Mouse (Mus musculus): ENCODE measurements at regions not wholly inside any gene's neighbourhood (a gene's known extent, or its start where the extent isn't known, plus 50 kb on each side); places are given as distances from the start of the nearest gene placed in this dataset.

DNA sequence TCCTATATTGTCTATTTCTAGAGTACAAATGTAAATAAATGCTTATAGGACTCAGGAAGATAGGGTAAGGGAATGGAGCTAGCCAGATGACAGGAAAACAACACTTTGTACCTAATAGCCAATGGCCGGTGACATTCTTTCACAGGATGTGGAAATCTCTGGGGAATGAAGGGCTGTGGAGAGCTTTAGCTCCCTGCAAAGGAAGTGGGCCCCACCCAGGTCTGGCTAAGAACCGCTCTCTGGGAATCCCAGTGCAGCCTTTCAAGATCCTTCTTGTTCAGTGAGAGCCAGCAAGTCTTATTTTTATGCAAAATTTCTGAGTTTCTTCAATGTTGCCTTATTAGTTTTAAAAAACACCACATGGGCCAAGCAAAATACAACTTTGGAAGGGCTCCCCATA is 54.7 kb upstream of the Pappa2 start:
- no peak for DNase-seq

DNA sequence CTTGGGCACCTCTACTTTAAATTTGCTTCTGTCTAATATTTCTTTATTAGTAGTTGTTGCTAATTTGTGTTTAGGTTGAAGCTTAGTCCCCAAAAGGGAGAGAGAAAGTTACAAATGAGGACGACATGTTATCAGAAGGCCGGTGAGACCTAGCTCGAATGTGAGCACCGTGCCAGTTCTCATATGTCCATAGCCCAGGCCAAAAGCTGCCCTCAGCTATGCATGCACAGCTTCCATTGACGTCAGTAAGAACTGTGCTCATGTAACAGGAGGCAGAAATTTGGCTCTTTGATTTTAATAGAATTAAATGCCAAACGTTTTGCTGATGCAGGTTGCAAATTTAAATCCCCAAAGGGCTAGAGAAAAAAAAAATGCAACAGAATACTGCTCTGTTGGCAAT is 56.1 kb upstream of the Pappa2 start:
- DNase-seq: no peak

DNA sequence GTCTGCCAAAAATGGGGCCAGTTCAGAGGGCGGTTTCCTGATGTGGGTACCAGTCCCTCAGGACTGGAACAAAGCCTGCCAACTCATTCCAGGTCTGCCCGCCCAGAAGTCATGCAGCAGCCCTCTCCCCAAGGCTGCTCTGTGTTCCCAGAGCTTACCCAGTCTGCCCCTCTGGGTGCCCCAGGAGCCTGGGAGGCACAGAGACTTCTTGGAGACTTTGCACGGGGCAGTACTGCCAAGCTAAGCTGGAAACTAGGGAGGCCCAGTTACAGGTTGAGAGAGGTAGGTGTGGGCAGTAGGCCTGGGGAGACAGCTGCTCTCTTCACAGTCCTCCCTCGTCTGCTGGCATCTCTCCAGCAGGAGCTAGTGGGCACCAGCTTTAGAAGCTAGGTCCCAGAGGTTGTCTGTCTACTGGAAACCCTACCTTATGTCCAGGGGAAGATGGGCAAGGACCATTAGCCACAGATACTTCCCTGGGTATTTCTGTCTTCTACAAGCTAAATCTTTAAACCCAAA is 65.6 kb upstream of the Pappa2 start:
- DNase-seq: no peak

DNA sequence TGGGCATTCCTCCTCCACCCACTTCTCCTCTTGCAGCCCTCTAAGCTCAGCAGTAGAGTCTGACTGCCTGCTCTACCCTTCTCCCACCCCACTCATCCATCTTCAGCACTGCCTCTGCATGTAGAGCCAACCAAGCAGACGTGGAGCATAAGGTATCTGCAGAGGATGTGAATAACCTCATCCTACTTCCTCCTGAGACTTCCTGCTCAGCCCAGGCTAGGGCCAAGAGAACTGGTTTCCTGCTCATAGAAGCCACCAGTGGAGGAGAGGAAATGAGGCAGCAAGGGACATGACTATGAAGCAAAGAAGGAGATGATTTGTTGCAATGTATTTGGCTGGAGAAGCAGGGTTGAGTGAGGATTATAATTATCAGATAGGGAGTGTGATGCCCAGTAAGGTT is 84.7 kb upstream of the Pappa2 start:
- no peak for DNase-seq

DNA sequence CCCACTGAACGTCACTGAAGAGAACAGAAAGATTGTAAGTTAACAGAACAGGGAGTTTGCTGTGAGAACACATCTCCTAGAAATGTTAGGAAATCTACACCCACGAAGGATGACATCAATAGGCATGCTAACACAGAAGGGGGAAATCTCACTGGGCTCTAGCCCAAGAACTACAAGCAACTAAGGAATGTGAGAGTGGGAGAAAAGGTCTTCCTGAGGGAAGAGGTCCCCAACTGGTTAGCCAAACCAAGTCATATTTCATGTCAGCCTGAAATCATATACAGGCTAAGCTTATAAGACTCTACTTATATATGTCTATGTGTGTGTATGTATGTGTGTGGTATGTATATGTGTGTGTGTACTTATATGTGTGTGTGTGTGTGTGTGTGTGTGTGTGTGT is 118.9 kb upstream of the Pappa2 start:
- DNase-seq: no peak

DNA sequence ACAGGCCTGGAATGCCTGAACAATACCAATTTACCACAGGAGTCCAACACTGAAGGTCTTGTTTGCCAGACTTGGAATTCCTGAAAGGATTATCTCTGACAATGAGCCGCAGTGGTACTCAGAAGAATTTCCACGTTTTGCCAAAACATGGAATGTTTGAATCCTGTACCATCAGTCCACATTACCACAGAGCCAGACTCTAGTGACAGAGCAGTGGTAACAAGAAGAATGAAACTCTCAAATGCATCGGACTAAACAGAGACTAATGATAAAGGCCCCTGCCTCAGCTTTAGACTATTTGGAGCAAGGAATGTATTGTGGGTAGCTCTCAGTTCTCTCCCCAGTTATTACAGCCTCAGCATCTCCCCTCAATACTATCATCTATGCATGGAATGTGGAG is 109.9 kb upstream of the Cop1 start:
- DNase-seq: no peak

DNA sequence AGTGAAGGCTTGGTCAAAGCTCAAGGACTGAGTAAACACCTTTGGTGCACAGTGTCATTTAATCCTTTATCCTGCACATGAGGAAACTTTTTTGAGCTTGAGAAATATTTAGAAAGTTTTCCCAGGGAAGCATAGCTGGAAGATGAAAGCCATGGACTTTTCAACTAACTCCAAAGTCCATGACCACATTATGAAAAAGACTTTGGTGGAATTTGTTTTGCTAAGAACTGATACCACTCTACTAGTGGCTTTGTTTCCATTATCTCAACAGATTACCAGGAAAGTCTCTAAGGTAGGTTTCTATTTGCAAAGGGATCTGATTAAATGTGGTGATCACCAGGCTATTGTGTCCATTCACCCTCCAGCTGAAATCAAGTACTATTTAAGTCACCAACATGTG is 107.2 kb upstream of the Cop1 start:
- no peak for DNase-seq

DNA sequence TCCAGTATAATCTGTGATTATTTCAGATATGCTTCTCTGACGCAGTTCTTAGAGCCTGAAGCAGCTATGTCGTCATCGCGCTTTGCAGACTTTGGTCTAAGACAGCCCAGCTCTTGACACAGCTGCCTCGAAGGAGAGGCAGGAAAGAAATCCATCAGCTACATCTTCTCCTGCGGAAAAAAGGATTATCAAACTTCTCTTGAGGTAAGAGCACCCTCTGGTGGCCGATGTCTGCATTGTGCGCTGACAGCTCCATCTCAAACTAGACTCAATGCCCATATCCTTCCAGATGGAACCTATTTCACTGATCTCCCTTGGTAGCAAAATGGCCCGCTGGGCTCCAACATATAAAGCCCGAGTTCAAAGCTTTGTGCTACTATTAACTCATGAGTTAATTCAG is 96.8 kb upstream of the Cop1 start:
- peak; percentile 18 for DNase-seq

DNA sequence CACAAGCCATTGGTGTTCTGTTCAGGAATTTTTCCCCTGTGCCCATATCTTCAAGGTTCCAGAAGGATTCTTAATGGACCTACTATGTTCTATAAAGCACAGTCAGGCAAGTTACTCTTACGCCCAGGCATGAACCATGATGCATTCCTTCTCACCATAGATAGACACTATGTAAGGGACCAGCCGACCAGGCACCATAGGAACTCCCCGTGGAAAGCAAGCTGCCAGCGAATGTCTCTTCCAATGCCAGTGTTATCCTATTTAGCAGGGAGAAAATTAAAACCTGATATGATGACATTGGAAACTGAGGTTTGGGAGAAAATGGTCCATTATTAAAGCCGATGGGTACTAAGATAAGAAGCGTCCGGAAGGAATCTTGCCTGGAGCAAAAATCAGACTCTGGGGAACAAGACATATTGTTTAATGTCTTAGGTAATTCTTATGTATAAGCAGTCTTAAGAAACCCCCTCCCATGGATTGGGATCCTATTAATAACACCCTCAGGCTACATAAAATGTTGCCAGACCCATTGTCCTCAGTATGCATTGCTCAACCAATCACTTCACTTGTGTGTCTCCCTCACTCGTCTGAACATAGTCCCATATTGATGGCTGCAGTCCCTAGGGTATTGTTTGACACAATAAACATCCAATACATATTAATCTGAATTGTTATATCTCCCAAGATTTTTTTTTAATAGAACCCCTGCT is 84.2 kb upstream of the Cop1 start:
- DNase-seq: no peak

DNA sequence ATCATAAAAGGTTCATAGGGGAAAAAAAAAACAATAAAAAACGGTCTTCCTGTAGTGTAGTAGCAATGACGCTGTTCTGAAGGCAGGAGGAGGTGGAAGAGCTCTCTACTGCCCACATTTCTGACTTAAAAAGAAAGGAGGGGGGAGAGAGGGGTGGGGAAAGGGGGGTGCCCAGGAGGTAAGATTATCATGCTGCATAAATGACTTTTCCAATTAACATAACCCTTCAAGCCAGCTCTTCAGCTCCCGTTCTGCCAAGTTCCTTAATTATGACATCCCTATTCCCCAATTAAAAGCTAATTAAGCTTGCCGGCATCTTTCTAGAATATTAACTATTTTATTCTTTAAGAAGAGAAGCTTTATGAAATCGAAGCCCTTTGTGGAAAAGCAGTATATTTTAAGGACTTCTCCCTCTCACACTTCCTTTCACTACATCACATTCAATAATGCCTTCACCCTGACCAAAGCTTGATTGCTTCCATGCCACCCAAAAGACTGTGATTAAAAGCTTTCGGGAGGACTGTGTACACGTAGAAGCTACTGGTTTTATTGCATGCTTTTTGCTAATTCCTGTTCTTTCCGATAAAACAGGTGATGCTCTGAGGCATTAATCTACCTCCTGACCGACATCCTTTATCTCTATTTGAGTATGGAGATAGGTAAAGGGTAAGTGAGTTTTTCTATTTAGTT is 83.5 kb upstream of the Cop1 start:
- DNase-seq: no peak

DNA sequence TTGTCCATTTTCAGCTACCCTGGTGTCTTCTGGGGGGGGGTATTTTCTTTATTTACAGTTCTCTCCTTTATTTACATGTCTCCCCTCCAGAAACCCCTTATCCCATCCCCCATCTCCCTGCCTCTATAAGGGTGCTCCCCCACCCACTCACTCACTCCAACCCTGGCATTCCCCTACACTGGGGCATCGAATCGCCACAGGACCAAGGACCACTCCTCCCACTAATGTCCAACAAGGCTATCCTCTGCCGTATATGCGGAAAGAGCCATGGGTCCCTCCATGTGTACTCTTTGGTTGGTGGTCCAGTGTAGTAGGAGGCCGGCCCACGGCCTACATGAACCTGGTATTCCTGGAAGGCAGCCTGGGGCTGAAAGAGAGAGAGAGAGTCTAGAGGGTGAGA is 82.9 kb upstream of the Cop1 start:
- DNase-seq: no peak

DNA sequence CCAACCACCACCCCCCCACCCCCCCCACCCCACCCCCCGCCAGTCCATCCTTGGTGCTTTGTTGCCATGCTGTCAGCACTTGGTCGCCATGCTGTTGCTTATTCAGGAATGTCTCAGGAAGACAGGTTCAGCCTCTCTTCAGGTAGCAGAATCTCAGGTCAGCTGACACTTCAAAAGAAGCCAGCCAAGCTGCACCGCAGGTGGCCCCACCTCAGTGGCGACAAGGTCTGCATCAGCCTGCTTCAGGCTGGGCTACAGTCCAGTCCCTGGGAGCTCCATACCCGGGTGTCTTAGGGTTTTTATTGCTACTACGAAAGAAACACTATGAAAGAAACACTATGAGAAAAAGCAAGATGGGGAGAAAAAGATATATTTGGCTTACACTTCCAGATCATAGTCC is 82.4 kb upstream of the Cop1 start:
- no peak for DNase-seq

DNA sequence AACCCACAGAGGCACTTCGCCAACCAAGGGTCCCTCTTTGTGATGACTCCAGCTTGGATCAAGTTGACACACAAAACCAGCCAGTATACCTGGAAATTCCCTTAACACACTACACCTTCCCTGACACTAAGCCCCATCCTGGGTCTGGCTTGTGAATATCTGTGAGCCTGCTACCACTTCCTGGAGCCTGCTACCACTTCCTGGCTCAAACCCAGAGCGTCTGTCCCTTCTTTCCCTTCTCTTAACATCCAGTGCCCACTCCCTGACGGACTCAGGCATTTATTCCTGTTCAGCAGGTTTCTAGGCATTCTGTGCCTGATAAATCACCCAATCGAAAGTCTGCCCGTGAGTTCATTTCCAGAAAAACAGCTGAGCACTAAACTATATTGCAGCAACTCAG is 81.8 kb upstream of the Cop1 start:
- DNase-seq: no peak

DNA sequence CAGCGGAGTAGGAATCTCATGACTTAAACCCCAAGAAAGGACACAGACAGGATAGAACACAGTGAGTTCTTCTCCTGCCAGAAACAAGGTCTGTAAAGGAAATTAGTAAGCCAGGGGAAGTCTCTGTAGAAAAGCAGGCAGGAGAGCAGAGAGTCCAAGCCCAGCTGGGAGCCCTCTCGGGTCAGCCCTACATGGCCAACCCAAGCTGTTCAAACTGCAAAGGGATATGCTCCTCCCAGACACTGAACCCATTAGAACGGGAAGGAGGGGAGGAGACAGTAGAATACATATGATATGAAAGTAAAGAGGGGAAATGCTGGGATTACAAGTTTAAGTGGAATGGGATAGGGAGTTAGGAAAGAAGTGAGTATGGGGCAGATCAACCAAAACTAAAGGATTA is 75.7 kb upstream of the Cop1 start:
- no peak for DNase-seq

DNA sequence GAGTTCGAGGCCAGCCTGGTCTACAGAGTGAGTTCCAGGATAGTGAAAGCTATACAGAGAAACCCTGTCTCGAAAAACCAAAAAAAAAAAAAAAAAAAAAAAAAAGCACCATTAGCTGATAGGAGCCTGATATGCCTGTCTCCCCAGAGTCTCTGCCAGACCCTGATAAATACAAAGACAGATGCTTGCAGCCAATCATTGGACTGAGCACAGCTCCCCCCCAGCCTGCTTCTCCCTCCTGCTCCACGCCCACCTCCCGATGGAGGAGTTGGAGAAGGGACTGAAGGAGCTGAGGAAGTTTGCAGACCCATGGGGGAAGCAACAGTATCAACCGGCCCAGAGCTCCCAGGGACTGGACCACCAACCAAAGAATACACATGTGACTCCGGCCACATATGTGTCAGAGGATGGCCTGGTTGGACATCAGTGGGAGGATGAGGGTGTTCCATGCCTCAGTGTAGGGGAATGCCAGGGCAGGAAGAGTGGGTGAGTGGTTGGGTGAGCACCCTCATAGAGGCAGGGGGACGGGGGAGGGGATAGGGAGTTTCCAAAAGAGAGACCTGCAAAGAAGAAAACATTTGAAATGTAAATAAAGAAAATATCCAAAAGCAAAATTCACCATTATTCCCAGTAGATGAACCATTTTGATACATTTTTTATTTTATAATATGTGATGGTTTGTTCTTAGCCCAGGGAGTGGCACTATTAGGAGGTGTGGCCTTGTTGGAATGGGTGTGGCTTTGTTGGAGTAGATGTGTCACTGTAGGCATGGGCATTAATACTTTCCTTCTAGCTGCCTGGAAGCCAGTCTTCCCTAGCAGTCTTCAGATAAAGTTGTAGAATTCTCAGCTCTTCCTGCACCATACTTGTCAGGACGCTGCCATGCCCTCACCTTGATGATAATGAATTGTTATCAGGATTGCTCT is 71.8 kb upstream of the Cop1 start:
- DNase-seq: no peak

DNA sequence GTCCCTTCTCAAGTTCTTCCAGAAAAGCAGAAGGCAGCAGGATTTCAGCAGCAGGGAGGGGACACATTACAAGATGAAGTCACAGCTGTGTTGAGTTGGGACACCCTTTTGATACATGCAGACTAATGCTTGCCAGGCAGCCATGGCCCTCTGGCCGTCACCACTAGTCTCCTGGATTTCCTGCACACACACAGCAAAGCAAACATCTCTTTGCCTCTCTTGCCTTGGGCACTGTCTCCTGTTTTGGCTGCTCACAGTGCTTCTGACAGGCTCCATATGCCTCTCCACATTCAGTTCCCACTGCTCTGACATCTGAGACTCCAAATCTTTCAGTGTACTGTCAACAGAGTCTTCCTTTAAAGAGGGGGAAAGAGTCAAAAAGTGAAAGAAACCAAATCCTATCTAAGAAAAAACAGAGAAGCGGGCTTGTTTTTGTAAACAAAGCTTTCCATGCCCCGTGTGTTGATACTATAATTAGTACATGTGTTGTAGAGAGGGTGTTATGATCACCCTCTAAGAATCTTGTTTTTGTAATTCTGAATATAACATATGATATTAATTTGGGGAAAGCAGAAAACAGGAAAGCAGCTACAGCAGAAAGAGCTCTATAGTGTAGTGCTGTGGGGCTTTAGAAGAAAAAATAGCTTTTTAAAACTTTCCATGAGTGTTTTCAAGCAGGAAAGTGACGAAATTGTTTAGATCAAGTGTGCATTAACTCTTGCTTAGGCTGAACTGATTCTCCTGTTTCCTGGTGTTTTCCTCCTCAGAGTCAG is 68.8 kb upstream of the Cop1 start:
- DNase-seq: no peak

DNA sequence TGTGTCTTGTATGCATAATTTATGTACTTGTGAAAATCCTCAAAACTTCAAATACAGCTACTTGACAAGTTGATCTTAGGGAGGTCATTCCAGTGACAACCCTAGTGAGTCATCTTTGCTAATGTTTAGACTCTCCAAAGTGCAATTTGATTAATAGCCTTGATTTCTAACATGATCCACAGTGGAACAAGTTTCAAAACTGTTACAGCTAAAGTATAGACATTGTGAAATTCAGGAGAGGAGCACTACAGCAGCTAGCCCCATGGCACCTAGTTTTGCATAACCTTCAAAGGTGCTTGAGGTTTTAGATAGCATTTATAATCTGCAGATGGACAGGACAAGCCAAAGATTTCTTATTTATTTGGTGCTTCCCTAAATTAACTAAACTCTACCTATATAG is 50.1 kb upstream of the Cop1 start:
- no peak for DNase-seq
